Mouse (Mus musculus): ENCODE results near the gene Dclre1a. TPM values are rescaled to one million over a fixed set of nuclear protein-coding genes. Genes with fewer than 3 reads are reported as not detected.

The Dclre1a gene
- polyA plus RNA-seq (2017; shearing (Covaris generic)), result 10 to 100 TPM in 1 of 2 experiments, 1 to 10 TPM in 1; 8.6 to 11.9 TPM

GRCm38 (mm10) chr19:56547456-56548229 is at the start of gene Dclre1a:
TSS of gene Dclre1a (minus strand) at chr19:56548222.

GRCm38 (mm10) chr19:56548230-56549032 is 409 bp upstream of the Dclre1a start, which contains the start of gene Nhlrc2:
TSS of gene Nhlrc2 (plus strand) at chr19:56548261.

Other genes with a start within 250 kb of the Dclre1a start
- gene Nrap, start 158.2 kb downstream of the Dclre1a start, polyA plus RNA-seq (2017; shearing (Covaris generic)), result under 1 TPM; 0.05 to 0.48 TPM
- 10 to 100 TPM; 40.8 to 51.2 TPM for gene Casp7, start 151.1 kb downstream of the Dclre1a start, polyA plus RNA-seq (2017; shearing (Covaris generic))
- gene Plekhs1, start 86.6 kb downstream of the Dclre1a start, polyA plus RNA-seq (2017; shearing (Covaris generic)), result not detected
- gene Nhlrc2, start within 50 bp of the Dclre1a start, polyA plus RNA-seq (2017; shearing (Covaris generic)), result 10 to 100 TPM; 18.5 to 22.4 TPM
- gene Adrb1, start 174.0 kb upstream of the Dclre1a start, polyA plus RNA-seq (2017; shearing (Covaris generic)), result 1 to 10 TPM in 1 of 2 experiments, under 1 TPM in 1; 0.69 to 1.0 TPM